Mouse (Mus musculus): Measurements from ENCODE around the gene Gm11563. TPM values are rescaled to one million over a fixed set of nuclear protein-coding genes. Genes with fewer than 3 reads are reported as not detected.
"Not testable (repeated sequence)": the region's sequence is repeated elsewhere in the genome, so short reads cannot be mapped to it uniquely, and the experiment has no call there.

The Gm11563 gene
- polyA plus RNA-seq, 1 experiment: not detected

- no peaks in the 10 kb centered on the region for H3K4me1 ChIP-seq (ENCODE audit: control insufficient read depth, insufficient read depth, insufficient read length)
- H3K27ac ChIP-seq (ENCODE audit: insufficient read depth, low read length): no peak within 1 kb of the TSS
- no peaks in the 10 kb centered on the region for H3K36me3 ChIP-seq (ENCODE audit: control insufficient read depth, insufficient read depth, low read length)
- no peak within 1 kb of the TSS for H3K4me3 ChIP-seq (ENCODE audit: extremely low read depth, insufficient read depth, insufficient read length)
- TF ChIP-seq POLR2A (IDR thresholded peaks at IDR 0.05; ENCODE audit: low read depth, low read length): no peak
- TF ChIP-seq CTCF (IDR thresholded peaks at IDR 0.05; ENCODE audit: extremely low read depth, insufficient read depth, insufficient read length, insufficient replicate concordance): no peak
- no peak for DNase-seq (ENCODE audit: low read depth in 1 of 2, low spot score in 2 of 2)
- H3K27me3 ChIP-seq (ENCODE audit: control insufficient read depth, insufficient read depth, low read length): no peaks in the 10 kb centered on the region
- 57% methylated on average over 8 of the region's 8 CpGs for WGBS
These were observed 24.1 kb downstream of the Gm11563 start, which contains the start of gene Krtap4-2 for GRCm38 (mm10) chr11:99634653-99635134. Gene Krtap4-2, minus strand, starts transcription at chr11:99635084.

DNA sequence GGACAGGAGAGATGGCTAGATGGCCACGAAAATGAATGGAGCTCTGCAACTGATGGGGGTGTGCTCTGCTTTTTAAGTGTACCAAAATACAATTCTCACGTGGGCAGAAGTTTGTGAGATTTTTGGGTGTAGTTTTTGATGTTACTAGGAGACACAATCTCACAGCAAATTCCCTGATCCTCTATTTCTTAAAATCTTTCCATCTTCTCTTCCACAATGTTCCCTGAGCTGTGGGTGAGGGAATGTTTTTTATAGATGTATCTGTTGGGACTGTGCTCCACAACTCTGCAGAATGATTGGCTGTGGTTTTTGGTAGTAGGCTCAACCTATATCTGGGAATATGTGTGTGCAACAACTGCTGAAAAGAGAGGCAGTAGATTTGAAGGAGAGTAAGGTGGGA, 25.5 kb downstream of the Gm11563 start:
- Histone ChIP-seq H3K36me3 (ENCODE audit: control insufficient read depth, insufficient read depth, low read length) (no peaks in the 10 kb centered on the region), H3K27ac (ENCODE audit: insufficient read depth, low read length) (no peak overlapping the region), H3K4me3 (ENCODE audit: extremely low read depth, insufficient read depth, insufficient read length) (no peak overlapping the region), H3K27me3 (ENCODE audit: control insufficient read depth, insufficient read depth, low read length) (no peaks in the 10 kb centered on the region), H3K4me1 (ENCODE audit: control insufficient read depth, insufficient read depth, insufficient read length) (no peaks in the 10 kb centered on the region)
- WGBS: 59% methylated on average over 2 of the region's 2 CpGs
- no peak for DNase-seq (ENCODE audit: low read depth in 1 of 2, low spot score in 2 of 2)
- no peak for TF ChIP-seq POLR2A (IDR thresholded peaks at IDR 0.05; ENCODE audit: low read depth, low read length)
- TF ChIP-seq CTCF (IDR thresholded peaks at IDR 0.05; ENCODE audit: extremely low read depth, insufficient read depth, insufficient read length, insufficient replicate concordance): no peak

GRCm38 (mm10) chr11:99630890-99631289, 27.9 kb downstream of the Gm11563 start:
- H3K27ac ChIP-seq (ENCODE audit: insufficient read depth, low read length): no peak overlapping the region
- WGBS: 76% methylated on average over 3 of the region's 3 CpGs
- no peaks in the 10 kb centered on the region for H3K36me3 ChIP-seq (ENCODE audit: control insufficient read depth, insufficient read depth, low read length)
- DNase-seq (ENCODE audit: low read depth in 1 of 2, low spot score in 2 of 2): no peak
- TF ChIP-seq POLR2A (IDR thresholded peaks at IDR 0.05; ENCODE audit: low read depth, low read length) (no peak), CTCF (IDR thresholded peaks at IDR 0.05; ENCODE audit: extremely low read depth, insufficient read depth, insufficient read length, insufficient replicate concordance) (no peak)
- no peak overlapping the region for H3K4me3 ChIP-seq (ENCODE audit: extremely low read depth, insufficient read depth, insufficient read length)
- no peaks in the 10 kb centered on the region for H3K27me3 ChIP-seq (ENCODE audit: control insufficient read depth, insufficient read depth, low read length)
- no peaks in the 10 kb centered on the region for H3K4me1 ChIP-seq (ENCODE audit: control insufficient read depth, insufficient read depth, insufficient read length)

- TF ChIP-seq POLR2A (IDR thresholded peaks at IDR 0.05; ENCODE audit: low read depth, low read length) (no peak), CTCF (IDR thresholded peaks at IDR 0.05; ENCODE audit: extremely low read depth, insufficient read depth, insufficient read length, insufficient replicate concordance) (no peak)
- 86% methylated on average over 4 of the region's 4 CpGs for WGBS
These were observed 30.6 kb downstream of the Gm11563 start, which contains the start of gene Krtap4-1 for GRCm38 (mm10) chr11:99628138-99628537. Gene Krtap4-1, minus strand, starts transcription at chr11:99628238.

GRCm38 (mm10) chr11:99620335-99620734, 38.4 kb downstream of the Gm11563 start, which contains the start of gene Gm11562:
Gene Gm11562, minus strand, starts transcription at chr11:99620435.
- TF ChIP-seq POLR2A (IDR thresholded peaks at IDR 0.05; ENCODE audit: low read depth, low read length): no peak
- TF ChIP-seq CTCF (IDR thresholded peaks at IDR 0.05; ENCODE audit: extremely low read depth, insufficient read depth, insufficient read length, insufficient replicate concordance): no peak
- WGBS: 78% methylated on average over 2 of the region's 2 CpGs
- DNase-seq (ENCODE audit: low read depth in 1 of 2, low spot score in 2 of 2): no peak
- no peaks in the 10 kb centered on the region for H3K36me3 ChIP-seq (ENCODE audit: control insufficient read depth, insufficient read depth, low read length)
- H3K27ac ChIP-seq (ENCODE audit: insufficient read depth, low read length): no peak within 1 kb of the TSS
- no peaks in the 10 kb centered on the region for H3K27me3 ChIP-seq (ENCODE audit: control insufficient read depth, insufficient read depth, low read length)
- no peak within 1 kb of the TSS for H3K4me3 ChIP-seq (ENCODE audit: extremely low read depth, insufficient read depth, insufficient read length)
- H3K4me1 ChIP-seq (ENCODE audit: control insufficient read depth, insufficient read depth, insufficient read length): no peaks in the 10 kb centered on the region

More at GRCm38 (mm10) chr11:99628138-99628537, 30.6 kb downstream of the Gm11563 start, which contains the start of gene Krtap4-1:
- Histone ChIP-seq H3K4me3 (ENCODE audit: extremely low read depth, insufficient read depth, insufficient read length) (no peak within 1 kb of the TSS), H3K4me1 (ENCODE audit: control insufficient read depth, insufficient read depth, insufficient read length) (no peaks in the 10 kb centered on the region), H3K27me3 (ENCODE audit: control insufficient read depth, insufficient read depth, low read length) (no peaks in the 10 kb centered on the region), H3K36me3 (ENCODE audit: control insufficient read depth, insufficient read depth, low read length) (no peaks in the 10 kb centered on the region), H3K27ac (ENCODE audit: insufficient read depth, low read length) (no peak within 1 kb of the TSS)
- no peak for DNase-seq (ENCODE audit: low read depth in 1 of 2, low spot score in 2 of 2)

DNA sequence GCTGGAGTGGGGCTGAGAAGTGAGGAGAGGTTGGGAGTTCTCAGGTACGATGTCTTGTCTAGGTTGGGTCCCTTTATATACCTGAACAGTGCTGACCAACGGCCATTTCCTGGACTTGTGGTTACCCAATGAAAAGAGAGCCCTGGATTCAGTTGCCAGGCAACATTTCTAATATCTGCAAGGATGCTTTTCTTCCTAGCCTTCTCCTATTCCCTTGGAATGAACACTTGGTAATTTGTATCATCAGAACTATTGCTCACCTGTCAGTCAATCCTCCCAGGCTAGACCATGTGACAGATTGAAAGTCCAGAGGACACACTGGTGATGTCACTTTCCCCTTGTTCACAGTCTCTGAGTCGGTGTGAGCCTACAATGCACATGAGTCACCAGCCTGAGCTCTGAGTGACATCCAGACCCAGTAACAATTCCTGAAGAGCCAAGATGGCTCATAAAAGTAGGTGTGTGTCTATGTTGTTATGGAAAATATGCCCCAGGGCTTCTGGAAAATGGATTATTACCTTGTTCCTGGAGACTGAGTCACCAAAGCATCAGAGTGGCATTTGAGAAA, 43.9 kb downstream of the Gm11563 start, which contains the start of gene Krtap2-4:
Gene Krtap2-4 (minus strand): TSS at position 51 of the 568 bp plus-strand sequence.
- Histone ChIP-seq H3K27me3 (ENCODE audit: control insufficient read depth, insufficient read depth, low read length) (no peaks in the 10 kb centered on the region), H3K36me3 (ENCODE audit: control insufficient read depth, insufficient read depth, low read length) (no peaks in the 10 kb centered on the region), H3K4me3 (ENCODE audit: extremely low read depth, insufficient read depth, insufficient read length) (no peak within 1 kb of the TSS), H3K27ac (ENCODE audit: insufficient read depth, low read length) (no peak within 1 kb of the TSS), H3K4me1 (ENCODE audit: control insufficient read depth, insufficient read depth, insufficient read length) (no peaks in the 10 kb centered on the region)
- 62% methylated on average over 3 of the region's 3 CpGs for WGBS
- TF ChIP-seq CTCF (IDR thresholded peaks at IDR 0.05; ENCODE audit: extremely low read depth, insufficient read depth, insufficient read length, insufficient replicate concordance): no peak
- TF ChIP-seq POLR2A (IDR thresholded peaks at IDR 0.05; ENCODE audit: low read depth, low read length): no peak
- no peak for DNase-seq (ENCODE audit: low read depth in 1 of 2, low spot score in 2 of 2)

DNA sequence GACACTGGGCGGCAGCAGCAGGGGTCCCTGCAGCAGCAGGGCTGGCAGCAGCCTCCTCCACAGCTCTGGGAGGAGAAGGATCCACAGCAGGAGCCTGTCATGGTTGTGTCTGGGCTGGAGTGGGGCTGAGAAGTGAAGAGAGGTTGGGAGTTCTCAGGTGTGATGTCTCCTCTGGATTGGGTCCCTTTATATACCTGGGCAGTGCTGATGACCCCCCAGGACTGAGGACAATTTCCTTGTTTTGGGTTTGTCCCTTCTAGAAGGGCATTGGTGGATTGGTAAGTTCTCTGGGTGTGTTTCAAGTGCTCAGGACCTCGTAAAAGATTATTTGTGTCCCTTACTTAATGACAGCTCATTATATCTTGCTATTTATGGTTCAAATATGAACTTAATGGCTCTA, 48.7 kb downstream of the Gm11563 start, which contains the start of gene Gm11937:
Gene Gm11937 (minus strand): TSS at position 101 of the 400 bp plus-strand sequence.
- H3K4me1 ChIP-seq (ENCODE audit: control insufficient read depth, insufficient read depth, insufficient read length); H3K4me3 ChIP-seq (ENCODE audit: extremely low read depth, insufficient read depth, insufficient read length); H3K27ac ChIP-seq (ENCODE audit: insufficient read depth, low read length); H3K27me3 ChIP-seq (ENCODE audit: control insufficient read depth, insufficient read depth, low read length); DNase-seq (ENCODE audit: low read depth in 1 of 2, low spot score in 2 of 2); H3K36me3 ChIP-seq (ENCODE audit: control insufficient read depth, insufficient read depth, low read length): not testable (repeated sequence)
- WGBS: 73% methylated on average over 2 of the region's 2 CpGs

Measured in spleen, adult 2 months (tissue).